Mouse (Mus musculus): Measurements from ENCODE around the gene Gm20870. TPM values are rescaled to one million over a fixed set of nuclear protein-coding genes. Genes with fewer than 3 reads are reported as not detected.
"Not testable (repeated sequence)": the region's sequence is repeated elsewhere in the genome, so short reads cannot be mapped to it uniquely, and the experiment has no call there.

Gm20870 gene
- polyA plus RNA-seq (2014; fragmentation: Nextera tagmentation; extraction: Ambion mirVana), result not detected in 2 replicates

GRCm38 (mm10) chrY:71691743-71692142 is at the start of gene Gm20870:
Gene Gm20870 (plus strand): TSS chrY:71692043.
- H3K4me1 ChIP-seq (ENCODE audit: control insufficient read depth, insufficient read depth, low read length); H3K4me3 ChIP-seq (ENCODE audit: low read depth, low read length); H3K27me3 ChIP-seq (ENCODE audit: control insufficient read depth, insufficient read depth, low read length); DNase-seq (ENCODE audit: low spot score); H3K4me2 ChIP-seq (ENCODE audit: low read depth, severe bottlenecking); ATAC-seq (ENCODE audit: insufficient number of reproducible peaks, low FRiP score, low TSS enrichment, low read depth); H3K27ac ChIP-seq (replicated peaks; ENCODE audit: low read depth, low read length); H3K9ac ChIP-seq (ENCODE audit: low read length); H3K9me3 ChIP-seq (ENCODE audit: control insufficient read depth, low read length); H3K36me3 ChIP-seq (ENCODE audit: control insufficient read depth, insufficient read depth, low read length): not testable (repeated sequence)
- WGBS, result no CpG with 5 or more reads among the region's 6 CpGs

Other genes starting within 250 kb of the Gm20870 start
- not detected in 2 replicates for gene Gm20869, start 222.6 kb upstream of the Gm20870 start, polyA plus RNA-seq (2014; fragmentation: Nextera tagmentation; extraction: Ambion mirVana)

Measured in limb, embryonic 11.5 days (tissue).